Mouse (Mus musculus): ENCODE measurements around the gene Rab23.

DNA sequence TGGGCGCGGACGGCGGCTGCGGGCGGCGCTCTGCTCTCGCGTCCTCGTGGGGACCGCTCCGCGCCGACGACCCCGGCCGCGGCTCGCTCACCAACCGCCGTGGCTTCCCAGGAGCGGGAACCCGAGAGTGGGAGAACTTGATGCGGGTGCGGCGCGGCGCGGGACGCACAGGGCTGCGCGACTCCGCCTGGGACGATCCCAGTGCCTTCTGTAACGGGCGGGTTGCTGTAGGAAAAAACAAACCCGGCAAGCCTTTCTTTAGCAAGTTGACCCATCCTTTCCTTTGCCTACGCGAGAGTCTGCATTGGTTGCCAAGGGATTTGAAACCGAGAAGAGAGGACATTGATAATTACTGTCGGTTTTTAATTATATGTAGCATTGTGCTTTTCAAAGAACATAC lies 544 bp downstream of the Rab23 start:
- TF ChIP-seq CTCF (IDR thresholded peaks at IDR 0.05; ENCODE audit: insufficient read depth, low read depth, low read length) = no peak
- no peak for TF ChIP-seq POLR2A (IDR thresholded peaks at IDR 0.05; ENCODE audit: insufficient read depth, low read depth, low read length)

Data from olfactory bulb, adult 2 months (tissue).